Mouse (Mus musculus): ENCODE measurements around the gene Lrrc14b.

The Lrrc14b gene

DNA sequence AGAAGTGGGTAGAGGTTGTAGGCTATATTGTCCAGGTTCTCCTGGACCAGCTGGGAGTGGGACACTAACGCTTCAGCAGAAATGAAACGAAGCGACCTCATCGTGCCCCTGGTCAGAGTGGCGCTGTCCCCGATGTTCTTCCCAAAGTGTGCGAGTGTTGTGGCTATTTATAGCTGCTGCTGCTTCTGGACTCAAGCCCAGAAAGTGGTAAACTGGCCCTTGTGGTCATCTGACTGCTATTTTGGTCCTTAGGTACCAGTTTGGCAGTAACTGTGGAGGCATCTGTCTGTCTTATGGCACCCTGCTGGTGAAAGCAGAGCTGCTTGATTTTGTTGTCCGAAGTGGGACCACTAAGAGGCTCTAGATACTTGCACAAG lies at the start of gene Lrrc14b:
Gene Lrrc14b, minus strand, starts transcription at position 147 of the 377 bp plus-strand sequence.
- DNase-seq (ENCODE audit: low read depth, low spot score), result no peak

DNA sequence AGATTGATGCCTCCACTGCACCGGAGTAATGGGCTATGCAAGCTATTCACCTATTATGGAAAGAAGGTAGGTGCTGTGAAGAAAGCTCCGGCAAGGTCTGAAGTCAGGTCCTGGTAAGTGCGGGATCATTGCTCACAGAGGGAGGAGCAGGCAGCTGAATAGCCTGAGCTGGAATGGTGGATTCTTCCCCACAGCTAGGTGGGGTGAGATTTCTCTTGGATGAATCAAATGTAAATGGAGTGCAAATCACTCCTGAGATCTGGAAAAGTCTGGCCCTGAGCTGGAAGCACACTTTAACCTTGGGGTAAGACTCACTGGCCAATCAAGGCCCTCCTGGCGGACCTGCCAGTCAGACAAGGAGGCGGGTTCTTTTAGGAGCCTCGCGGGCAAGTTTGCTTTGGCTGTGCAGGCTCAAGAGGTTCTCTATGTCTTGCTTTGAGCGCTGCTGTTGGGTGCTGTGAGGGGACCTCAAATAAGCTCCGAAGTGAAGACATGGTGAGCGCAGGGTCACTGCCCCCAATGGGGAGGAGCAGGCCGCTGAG lies 35.6 kb upstream of the Lrrc14b start, which contains the start of gene Ftl1-ps1:
Gene Ftl1-ps1, plus strand, starts transcription at position 397 of the 542 bp plus-strand sequence.
- no peak for DNase-seq (ENCODE audit: low read depth, low spot score)

DNA sequence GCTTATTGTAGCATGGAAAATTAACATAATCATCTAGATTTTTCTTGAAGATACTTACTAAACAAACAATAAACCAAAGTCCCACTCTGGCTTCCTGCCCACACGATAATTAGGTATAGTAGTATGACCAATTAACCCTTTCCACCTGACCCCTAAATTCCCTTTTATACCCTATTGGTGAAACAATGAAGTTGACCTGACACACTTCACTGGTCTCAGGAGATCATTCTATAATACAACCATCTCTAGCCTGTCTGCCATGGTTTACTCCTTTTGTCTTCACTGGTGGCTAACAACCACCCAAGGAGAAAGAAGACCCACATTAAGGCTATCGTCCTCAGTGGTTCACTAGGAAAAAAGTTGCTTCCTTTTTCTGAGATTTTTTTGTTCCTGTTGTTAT lies 27.4 kb upstream of the Lrrc14b start:
- DNase-seq (ENCODE audit: low read depth, low spot score), result no peak

DNA sequence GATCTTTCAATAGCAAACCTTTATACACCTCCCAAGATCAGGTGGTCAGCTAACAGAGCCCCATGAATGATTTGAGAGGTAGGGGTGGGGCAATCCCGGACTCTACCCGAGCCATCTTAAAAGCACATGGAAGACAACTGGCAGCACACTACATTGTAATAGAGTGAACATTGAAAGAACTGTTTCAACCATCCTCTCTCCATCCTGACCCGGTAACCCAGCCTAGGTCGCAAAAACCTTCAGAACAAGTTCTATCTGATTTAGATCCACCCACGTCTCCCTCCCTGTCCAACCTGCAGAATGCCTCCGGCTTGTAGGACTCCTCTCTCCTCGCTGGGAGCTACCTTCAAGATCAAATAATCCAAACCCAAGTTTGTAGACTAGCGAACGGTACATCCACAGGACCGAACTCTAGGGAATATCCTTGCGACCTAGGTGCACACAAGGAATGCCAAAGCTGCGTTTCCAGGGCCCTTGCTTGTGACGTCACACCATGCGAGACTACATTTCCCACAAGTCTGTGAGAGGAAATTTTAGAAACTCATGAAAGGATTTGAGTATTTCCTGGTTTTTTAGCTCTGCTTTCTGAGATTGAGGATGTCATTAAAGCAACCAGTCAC lies 26.7 kb upstream of the Lrrc14b start, which contains the start of gene Zfp72:
Gene Zfp72, minus strand, starts transcription at position 466 of the 620 bp plus-strand sequence.
- peak; percentile 30 for DNase-seq (ENCODE audit: low read depth, low spot score)

DNA sequence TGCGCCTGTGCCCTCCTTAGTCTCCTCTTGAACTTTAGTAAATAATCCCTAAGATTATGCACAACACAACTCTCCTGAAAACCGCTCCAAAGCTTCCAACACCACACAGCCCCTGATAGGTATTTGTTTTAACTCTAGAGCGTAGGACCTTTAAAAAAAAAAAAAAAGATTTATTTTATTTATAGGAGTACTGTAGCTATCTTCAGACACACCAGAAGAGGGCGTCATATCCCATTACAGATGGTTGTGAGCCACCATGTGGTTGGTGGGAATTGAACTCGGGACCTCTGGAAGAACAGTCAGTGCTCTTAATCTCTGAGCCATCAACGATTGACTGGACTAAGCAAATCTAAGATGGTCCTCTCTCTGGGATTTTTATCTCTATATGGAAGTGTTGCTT lies 25.9 kb upstream of the Lrrc14b start:
- no peak for DNase-seq (ENCODE audit: low read depth, low spot score)

DNA sequence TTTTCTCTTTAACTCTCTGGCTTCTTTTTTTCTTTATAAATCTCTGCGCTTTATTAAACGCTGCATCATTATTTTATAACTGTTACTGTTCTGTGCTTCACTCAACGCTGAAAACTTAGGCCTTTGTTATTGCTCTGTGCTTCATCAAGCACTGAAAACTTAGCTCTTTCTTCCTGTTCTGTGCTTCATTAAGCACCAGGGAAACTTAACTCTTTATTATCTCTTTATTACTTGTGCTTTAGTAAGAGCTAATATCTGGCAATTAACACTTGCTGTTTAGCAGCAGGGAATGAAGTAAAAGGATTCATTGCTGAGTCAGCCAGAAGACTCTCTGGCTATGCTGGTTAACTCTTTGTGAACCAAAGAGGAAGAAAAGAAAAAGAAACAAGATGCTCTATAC lies 18.5 kb upstream of the Lrrc14b start:
- DNase-seq (ENCODE audit: low read depth, low spot score), result no peak

DNA sequence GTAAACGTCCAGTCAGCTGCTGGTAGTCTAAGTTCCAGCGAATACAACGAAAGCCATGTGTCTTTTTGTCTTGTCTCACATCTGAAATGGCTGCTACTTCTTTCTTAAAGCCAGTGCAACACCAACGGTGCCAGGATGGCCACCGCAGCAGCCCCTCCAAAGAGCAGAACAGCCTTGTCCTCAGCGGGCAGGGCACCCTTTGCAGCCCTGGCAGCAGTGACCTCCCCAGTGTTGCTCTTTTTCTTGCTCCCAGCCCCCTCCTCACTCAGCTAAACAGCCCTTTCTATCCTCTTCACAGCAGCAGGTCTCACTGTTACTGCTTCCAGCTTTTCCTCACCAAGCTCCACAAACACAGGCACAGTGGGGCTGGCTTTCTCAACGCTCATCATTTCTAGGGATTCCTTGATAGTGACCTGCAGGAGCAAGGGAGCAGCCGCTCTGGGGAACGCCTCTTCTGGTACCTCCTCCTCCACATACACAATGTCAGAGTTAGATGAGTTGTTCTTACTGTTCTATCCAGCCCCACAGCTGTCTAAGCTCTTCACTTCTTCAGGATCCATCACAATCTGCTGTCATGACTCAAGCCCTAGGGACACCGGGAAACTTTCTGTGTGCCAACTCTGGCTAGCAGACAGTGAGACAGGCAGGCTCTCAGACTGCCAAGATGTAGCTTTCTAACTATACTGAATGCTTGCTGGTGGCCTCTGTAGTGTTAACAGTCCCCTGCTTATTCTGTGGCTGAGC lies 17.9 kb upstream of the Lrrc14b start:
- DNase-seq (ENCODE audit: low read depth, low spot score), result no peak

DNA sequence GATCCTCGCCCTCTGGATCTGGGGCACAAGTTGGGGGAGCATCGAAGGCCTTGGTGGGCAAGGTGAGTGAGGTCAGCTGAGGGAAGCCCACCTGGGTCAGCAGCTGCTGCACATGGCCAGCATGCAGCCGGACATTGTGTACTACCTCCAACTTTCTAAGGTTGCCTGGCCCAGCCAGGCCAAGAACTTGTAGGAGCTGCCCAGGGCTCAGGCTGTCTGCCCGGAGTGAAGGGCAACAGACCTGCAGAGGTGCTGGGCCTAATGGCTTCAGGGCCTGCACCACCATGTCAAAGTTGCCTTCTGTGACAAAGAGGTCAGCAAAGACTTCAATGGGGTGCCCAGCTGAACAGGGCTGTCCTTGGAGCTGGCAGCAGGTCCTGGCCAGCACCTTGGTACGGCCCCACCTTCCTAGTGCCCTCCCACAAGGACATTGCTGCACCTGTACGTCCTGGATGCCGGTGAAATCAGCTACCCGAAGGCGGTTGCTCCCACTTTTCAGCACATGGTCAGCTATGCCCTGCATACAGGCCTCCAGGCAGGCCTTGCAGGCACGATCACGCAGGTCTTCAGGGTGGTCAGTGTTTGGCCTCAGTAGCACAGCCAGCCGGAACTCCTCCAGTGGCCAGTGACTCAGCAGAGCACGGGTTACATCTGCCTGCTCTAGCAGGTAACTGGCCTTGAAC lies 488 bp downstream of the Lrrc14b start:
- DNase-seq (ENCODE audit: low read depth, low spot score), result no peak

DNA sequence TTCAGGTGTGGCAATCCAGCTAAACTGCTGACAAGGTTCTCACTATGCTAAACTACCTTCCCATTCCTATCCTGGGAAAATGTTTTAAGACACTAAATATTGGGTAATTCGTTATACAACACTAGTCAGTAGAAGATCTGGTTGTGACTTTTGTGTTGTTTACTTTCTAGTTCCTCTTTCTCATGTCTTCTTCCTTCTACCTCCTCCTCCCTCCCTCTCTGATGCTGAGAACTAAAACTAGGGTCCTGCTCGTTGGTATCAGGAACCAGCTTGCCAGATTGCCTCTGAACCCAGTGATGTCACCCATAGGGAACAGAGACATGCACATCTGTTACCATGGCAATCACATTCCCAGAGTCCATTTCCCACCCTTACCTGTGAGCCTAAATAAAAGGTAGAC lies 1.6 kb downstream of the Lrrc14b start:
- DNase-seq (ENCODE audit: low read depth, low spot score), result no peak

DNA sequence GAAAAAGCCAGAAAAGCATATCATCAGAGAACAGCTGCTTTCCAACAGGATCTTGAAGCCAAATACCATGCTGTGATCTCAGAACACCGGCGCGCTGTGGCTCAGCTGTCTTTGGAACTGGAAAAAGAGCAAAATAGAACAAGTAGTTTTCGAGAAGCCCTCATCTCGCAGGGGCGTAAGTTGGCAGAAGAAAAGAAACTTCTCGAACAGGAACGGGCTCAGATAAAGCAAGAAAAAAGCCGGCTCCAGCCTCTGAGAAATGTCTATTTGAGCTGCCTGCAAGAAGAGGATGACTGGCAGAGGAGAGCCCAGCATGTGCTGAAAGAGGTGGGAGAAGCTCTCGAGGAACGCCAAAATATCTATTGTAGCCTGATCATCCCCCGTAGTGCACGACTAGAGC lies 7.3 kb downstream of the Lrrc14b start:
- DNase-seq (ENCODE audit: low read depth, low spot score), result no peak

DNA sequence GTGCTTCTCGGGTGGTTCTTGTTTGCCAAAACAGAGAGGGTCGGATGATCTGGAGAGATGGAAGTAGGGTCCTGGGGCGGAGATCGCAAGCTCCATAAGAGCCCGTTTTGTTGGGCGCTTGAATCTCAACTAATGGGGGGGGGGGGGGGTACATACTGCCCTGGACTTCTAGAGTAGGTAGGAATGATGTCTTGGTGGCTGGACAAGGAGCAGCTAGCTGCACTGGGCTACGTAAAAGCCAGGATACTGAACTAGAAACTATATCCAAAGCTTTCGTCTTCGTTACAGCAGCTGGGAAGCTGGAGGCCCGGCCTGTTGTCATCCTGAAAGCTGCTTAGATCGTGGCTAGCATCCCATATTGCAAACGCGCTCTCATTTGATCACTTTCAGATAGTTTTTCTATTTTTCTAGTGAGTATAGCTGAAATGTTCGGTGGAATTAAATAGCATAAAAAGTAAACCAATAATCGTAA lies 13.3 kb downstream of the Lrrc14b start:
- no peak for DNase-seq (ENCODE audit: low read depth, low spot score)

DNA sequence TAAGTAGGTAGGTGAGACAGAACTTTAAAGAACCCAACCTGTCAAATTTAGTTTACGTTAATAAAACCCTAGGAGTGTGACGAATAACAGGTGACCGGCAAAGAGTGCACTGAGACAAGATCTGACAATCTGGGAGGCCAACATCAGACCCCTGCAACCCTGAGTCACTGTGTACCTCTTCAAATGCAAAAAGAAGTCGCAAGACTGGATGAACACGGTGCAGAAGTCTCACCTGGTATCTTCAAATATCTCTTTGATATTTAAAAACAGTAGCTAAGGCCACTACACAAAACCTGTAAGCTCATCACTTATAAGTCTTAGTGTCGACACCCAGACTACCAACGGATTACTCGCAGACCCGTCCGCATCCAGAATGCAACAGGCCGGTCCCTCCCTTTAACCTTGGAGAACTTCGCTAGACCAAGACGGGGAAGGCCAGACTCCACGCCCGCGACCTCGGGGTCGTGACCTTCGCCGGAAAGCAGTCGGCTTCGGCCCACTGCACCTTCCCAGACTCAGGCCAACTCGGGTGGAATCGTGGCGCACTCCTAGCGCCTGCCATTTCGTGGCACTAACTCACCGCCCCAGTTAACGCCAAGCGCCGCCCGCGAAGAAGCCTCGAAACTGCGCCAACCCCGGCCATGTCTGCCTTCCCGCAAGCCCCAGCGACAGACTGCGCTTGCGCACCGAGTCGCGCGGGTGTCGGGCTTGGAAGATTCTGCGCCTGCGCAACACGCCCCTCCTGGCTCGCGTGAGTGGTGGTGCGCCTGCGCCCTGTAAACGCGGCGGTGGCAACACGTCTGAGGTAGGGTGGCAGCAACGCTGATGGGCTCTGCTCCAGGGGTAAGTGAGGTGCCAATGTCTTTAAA lies 14.0 kb downstream of the Lrrc14b start, which contains the start of the genes Sdha and Ccdc127:
Gene Sdha, minus strand, starts transcription at position 715 of the 869 bp plus-strand sequence.
Gene Ccdc127, plus strand, starts transcription at position 744 of the 869 bp plus-strand sequence.
- peak; percentile 97 for DNase-seq (ENCODE audit: low read depth, low spot score)

DNA sequence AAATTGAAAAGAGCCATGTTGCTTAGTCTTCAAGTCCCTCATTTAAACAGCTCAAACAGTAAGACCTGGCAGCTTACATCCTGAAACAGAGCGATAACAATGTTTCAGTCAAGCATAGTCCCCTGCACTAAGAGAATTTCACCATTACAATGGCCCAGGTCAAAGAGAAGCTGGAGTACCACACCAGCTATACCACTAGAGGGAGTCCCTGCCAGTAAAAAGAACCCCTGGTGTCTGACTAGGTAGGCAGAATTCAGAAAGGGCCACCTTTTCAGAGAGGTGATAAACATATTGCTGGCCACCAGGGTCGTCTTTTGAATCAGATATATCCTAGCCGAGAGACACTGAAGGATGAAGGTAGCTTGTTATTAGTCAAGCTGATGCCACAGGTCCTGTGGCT lies 22.8 kb downstream of the Lrrc14b start:
- DNase-seq (ENCODE audit: low read depth, low spot score), result no peak

DNA sequence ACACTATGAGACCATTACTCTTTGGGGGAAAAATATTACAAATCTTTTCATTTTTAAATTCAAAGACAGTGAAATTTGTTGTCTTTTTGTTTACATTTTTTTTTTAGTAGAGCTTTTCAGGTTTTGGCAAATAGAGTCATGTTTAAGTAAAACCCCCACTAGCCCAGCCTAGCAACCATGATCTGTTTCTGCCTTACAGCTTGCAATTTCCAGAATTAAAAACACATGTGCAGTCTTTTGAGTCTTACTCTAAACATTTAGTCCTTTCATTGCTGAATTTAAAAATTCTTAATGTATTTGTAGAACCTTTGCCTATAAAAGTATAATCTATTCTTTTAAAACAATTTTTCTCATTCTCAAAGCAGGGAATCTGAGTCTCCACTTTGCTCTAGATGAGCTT lies 34.5 kb downstream of the Lrrc14b start:
- DNase-seq (ENCODE audit: low read depth, low spot score), result no peak

DNA sequence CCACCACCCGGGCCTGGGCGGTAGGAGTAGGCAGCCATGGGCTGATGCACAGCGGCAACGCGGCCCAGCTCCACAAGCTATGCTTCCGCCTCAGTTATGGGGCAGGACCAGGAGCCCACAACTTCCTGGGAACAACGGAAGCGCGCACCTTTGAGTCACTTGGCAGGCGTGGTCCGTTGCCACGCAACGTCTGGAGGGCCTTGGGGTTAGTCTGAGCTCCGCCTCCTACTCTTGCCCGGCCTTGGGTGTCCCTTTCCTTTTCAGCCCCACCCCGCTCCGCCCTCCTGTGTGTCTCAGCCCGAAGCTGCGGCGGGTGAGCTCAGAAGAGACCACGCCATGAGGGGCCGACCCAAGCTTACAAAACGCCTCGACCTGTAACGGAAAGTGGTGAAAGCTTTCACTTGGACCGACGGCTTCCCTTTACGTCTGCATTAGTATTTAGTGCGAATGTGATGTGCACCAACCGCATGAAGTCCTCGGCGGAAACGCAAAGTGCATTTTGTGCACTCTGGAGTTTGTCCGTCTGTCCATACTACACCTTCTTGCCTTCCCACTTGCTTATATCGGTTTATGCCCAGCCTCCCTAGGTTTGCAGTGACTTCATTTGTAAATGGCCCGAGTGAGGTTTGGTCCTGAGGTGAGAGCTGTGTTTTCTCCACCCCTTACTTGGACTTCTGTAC lies 46.5 kb downstream of the Lrrc14b start, which contains the start of gene Pdcd6:
Gene Pdcd6, minus strand, starts transcription at position 411 of the 680 bp plus-strand sequence.
- DNase-seq (ENCODE audit: low read depth, low spot score), result peak; percentile 65

DNA sequence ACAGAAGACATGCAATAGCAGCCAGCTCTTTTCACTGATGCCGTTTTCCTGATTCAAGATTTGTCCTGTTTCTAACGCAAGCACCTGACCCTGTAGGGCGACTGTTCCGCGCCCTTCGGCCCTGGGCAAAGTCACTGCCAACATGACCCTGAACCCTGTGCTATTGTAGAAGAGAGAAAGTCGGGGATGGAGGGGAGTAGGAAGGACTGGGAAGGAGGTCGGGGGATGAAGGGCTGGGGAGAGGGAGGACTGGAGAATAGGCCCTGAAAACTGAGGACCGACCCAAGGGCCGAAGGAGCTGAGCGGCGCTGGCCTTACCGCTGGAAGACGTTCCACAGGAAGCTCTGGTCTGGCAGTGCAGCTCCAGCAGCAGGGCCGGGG lies 47.0 kb downstream of the Lrrc14b start:
- DNase-seq (ENCODE audit: low read depth, low spot score), result no peak

DNA sequence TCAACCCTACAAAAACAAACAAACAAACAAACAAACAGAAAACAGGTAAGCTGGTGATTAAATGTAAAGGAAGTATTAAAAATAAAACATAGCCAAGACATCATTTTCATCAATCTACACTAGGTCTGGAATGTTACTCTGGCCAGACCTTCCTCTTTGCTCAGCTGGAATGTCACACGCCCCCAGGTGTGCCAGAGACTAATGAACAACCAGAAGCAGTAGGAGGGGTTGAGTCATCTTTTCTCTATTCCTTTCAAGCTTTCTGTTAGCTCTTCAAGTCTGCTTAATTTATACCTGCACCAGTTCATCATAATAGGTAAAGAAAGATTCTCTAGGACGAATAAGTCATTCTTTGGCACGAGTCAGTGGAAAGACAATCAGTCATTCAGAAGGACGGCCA lies 47.4 kb downstream of the Lrrc14b start:
- DNase-seq (ENCODE audit: low read depth, low spot score), result no peak

DNA sequence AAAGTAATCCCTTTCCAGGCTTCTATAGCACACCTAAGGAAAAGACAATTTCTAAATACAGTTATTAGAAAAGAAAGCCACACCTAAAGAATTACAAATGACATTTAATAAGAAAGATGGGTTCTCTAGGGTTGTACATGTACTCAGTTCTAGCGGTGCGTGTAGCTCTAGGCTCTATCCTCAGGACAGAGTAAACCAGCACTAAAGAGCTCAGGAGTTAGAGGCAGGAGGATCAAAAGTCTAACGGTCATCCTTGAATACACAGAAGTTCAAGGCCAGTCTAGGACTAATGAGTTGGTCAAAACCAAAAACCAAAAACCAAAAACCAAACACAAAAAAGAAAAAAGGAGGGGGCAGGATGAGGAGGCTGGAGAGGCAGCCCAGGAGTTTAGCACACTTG lies 49.2 kb downstream of the Lrrc14b start:
- no peak for DNase-seq (ENCODE audit: low read depth, low spot score)
